Mouse (Mus musculus): ENCODE measurements at regions not wholly inside any gene's neighbourhood (a gene's known extent, or its start where the extent isn't known, plus 50 kb on each side); places are given as distances from the start of the nearest gene placed in this dataset.

GRCm38 (mm10) chr1:105168808-105169207 lies 187.7 kb downstream of the Rnf152 start:
- H3K4me2 ChIP-seq: no peak overlapping the region
- H3K27me3 ChIP-seq: no peaks in the 10 kb centered on the region
- no peak overlapping the region for H3K9ac ChIP-seq
- no peaks in the 10 kb centered on the region for H3K9me3 ChIP-seq
- WGBS: 91% methylated on average over 1 of the region's 1 CpGs
- no peak overlapping the region for H3K4me3 ChIP-seq (replicated peaks)
- no peaks in the 10 kb centered on the region for H3K4me1 ChIP-seq
- H3K36me3 ChIP-seq (replicated peaks): no peaks in the 10 kb centered on the region
- ATAC-seq (ENCODE audit: low FRiP score): no peak
- no peak overlapping the region for H3K27ac ChIP-seq

GRCm38 (mm10) chr1:105157459-105158124 lies 198.9 kb downstream of the Rnf152 start:
- Histone ChIP-seq H3K4me2 (no peak overlapping the region), H3K4me1 (no peaks in the 10 kb centered on the region), H3K9me3 (no peaks in the 10 kb centered on the region), H3K27ac (no peak overlapping the region), H3K27me3 (no peaks in the 10 kb centered on the region), H3K9ac (no peak overlapping the region), H3K36me3 (replicated peaks) (no peaks in the 10 kb centered on the region), H3K4me3 (replicated peaks) (no peak overlapping the region)
- 92% methylated on average over 2 of the region's 2 CpGs for WGBS
- ATAC-seq (ENCODE audit: low FRiP score): no peak

- H3K4me3 ChIP-seq (replicated peaks): no peak overlapping the region
- H3K4me2 ChIP-seq: no peak overlapping the region
- no peak overlapping the region for H3K9ac ChIP-seq
- no peaks in the 10 kb centered on the region for H3K27me3 ChIP-seq
- ATAC-seq (ENCODE audit: low FRiP score): no peak
- peaks cover 4% of the 10 kb centered on the region; the same call in 1 of the 2 replicates for H3K4me1 ChIP-seq
- no peak overlapping the region for H3K27ac ChIP-seq
- 84% methylated on average over 6 of the region's 6 CpGs for WGBS
- no peaks in the 10 kb centered on the region for H3K9me3 ChIP-seq
- H3K36me3 ChIP-seq (replicated peaks): no peaks in the 10 kb centered on the region
These were observed 204.2 kb downstream of the Rnf152 start for GRCm38 (mm10) chr1:105152175-105152828.

GRCm38 (mm10) chr1:105151466-105151846 lies 205.1 kb downstream of the Rnf152 start:
- no peak for ATAC-seq (ENCODE audit: low FRiP score)
- H3K36me3 ChIP-seq (replicated peaks): no peaks in the 10 kb centered on the region
- H3K9ac ChIP-seq: no peak overlapping the region
- H3K27me3 ChIP-seq: no peaks in the 10 kb centered on the region
- no peak overlapping the region for H3K4me2 ChIP-seq
- H3K9me3 ChIP-seq: no peaks in the 10 kb centered on the region
- WGBS: 48% methylated on average over 1 of the region's 1 CpGs
- H3K4me1 ChIP-seq: peaks cover 4% of the 10 kb centered on the region; the same call in 1 of the 2 replicates
- no peak overlapping the region for H3K27ac ChIP-seq
- no peak overlapping the region for H3K4me3 ChIP-seq (replicated peaks)

- peaks cover 4% of the 10 kb centered on the region; the same call in 1 of the 2 replicates for H3K4me1 ChIP-seq
- no peak overlapping the region for H3K9ac ChIP-seq
- no peak overlapping the region for H3K27ac ChIP-seq
- H3K4me3 ChIP-seq (replicated peaks): no peak overlapping the region
- H3K4me2 ChIP-seq: no peak overlapping the region
- H3K9me3 ChIP-seq: no peaks in the 10 kb centered on the region
- no peaks in the 10 kb centered on the region for H3K27me3 ChIP-seq
- ATAC-seq (ENCODE audit: low FRiP score): no peak
- H3K36me3 ChIP-seq (replicated peaks): no peaks in the 10 kb centered on the region
- WGBS: 86% methylated on average over 12 of the region's 12 CpGs
These were observed 205.7 kb downstream of the Rnf152 start for GRCm38 (mm10) chr1:105150624-105151465.

GRCm38 (mm10) chr1:105148792-105149191 lies 207.7 kb downstream of the Rnf152 start:
- Histone ChIP-seq H3K9ac (no peak overlapping the region), H3K4me1 (peaks cover 4% of the 10 kb centered on the region; the same call in 1 of the 2 replicates), H3K4me2 (no peak overlapping the region), H3K27me3 (no peaks in the 10 kb centered on the region), H3K36me3 (replicated peaks) (no peaks in the 10 kb centered on the region), H3K27ac (no peak overlapping the region), H3K4me3 (replicated peaks) (no peak overlapping the region), H3K9me3 (no peaks in the 10 kb centered on the region)
- WGBS: 89% methylated on average over 2 of the region's 2 CpGs
- no peak for ATAC-seq (ENCODE audit: low FRiP score)

GRCm38 (mm10) chr1:105148048-105148447 lies 208.5 kb downstream of the Rnf152 start:
- H3K4me1 ChIP-seq: peaks cover 4% of the 10 kb centered on the region; the same call in 1 of the 2 replicates
- H3K9me3 ChIP-seq: no peaks in the 10 kb centered on the region
- no peaks in the 10 kb centered on the region for H3K27me3 ChIP-seq
- no peak overlapping the region for H3K4me2 ChIP-seq
- no peak overlapping the region for H3K27ac ChIP-seq
- H3K4me3 ChIP-seq (replicated peaks): no peak overlapping the region
- no peaks in the 10 kb centered on the region for H3K36me3 ChIP-seq (replicated peaks)
- no peak for ATAC-seq (ENCODE audit: low FRiP score)
- no peak overlapping the region for H3K9ac ChIP-seq

GRCm38 (mm10) chr1:105123936-105124335 lies 232.6 kb downstream of the Rnf152 start:
- WGBS: 84% methylated on average over 4 of the region's 4 CpGs
- H3K27me3 ChIP-seq: no peaks in the 10 kb centered on the region
- H3K27ac ChIP-seq: no peak overlapping the region
- H3K4me3 ChIP-seq (replicated peaks): no peak overlapping the region
- no peak overlapping the region for H3K4me2 ChIP-seq
- no peaks in the 10 kb centered on the region for H3K4me1 ChIP-seq
- no peaks in the 10 kb centered on the region for H3K36me3 ChIP-seq (replicated peaks)
- no peaks in the 10 kb centered on the region for H3K9me3 ChIP-seq
- ATAC-seq (ENCODE audit: low FRiP score): no peak
- no peak overlapping the region for H3K9ac ChIP-seq

GRCm38 (mm10) chr1:105117888-105118287 lies 238.6 kb downstream of the Rnf152 start:
- no peaks in the 10 kb centered on the region for H3K4me1 ChIP-seq

GRCm38 (mm10) chr1:105116231-105116630 lies 240.3 kb downstream of the Rnf152 start:
- ATAC-seq (ENCODE audit: low FRiP score): no peak
- Histone ChIP-seq H3K4me1 (peaks cover 4% of the 10 kb centered on the region), H3K27me3 (no peaks in the 10 kb centered on the region), H3K4me3 (replicated peaks) (no peak overlapping the region), H3K27ac (no peak overlapping the region), H3K9me3 (no peaks in the 10 kb centered on the region), H3K36me3 (replicated peaks) (no peaks in the 10 kb centered on the region), H3K9ac (no peak overlapping the region), H3K4me2 (no peak overlapping the region)
- WGBS: 82% methylated on average over 3 of the region's 3 CpGs

More at GRCm38 (mm10) chr1:105117888-105118287, 238.6 kb downstream of the Rnf152 start:
- ATAC-seq (ENCODE audit: low FRiP score): no peak
- H3K9me3 ChIP-seq: no peaks in the 10 kb centered on the region
- no peak overlapping the region for H3K4me2 ChIP-seq
- H3K9ac ChIP-seq: no peak overlapping the region
- H3K27me3 ChIP-seq: no peaks in the 10 kb centered on the region
- no peaks in the 10 kb centered on the region for H3K36me3 ChIP-seq (replicated peaks)
- H3K4me3 ChIP-seq (replicated peaks): no peak overlapping the region
- WGBS: 88% methylated on average over 2 of the region's 2 CpGs
- no peak overlapping the region for H3K27ac ChIP-seq

- no peak overlapping the region for H3K27ac ChIP-seq
- H3K4me1 ChIP-seq: peaks cover 6% of the 10 kb centered on the region
- 84% methylated on average over 6 of the region's 6 CpGs for WGBS
- H3K4me2 ChIP-seq: no peak overlapping the region
- no peaks in the 10 kb centered on the region for H3K9me3 ChIP-seq
- H3K4me3 ChIP-seq (replicated peaks): no peak overlapping the region
- ATAC-seq (ENCODE audit: low FRiP score): no peak
- no peaks in the 10 kb centered on the region for H3K36me3 ChIP-seq (replicated peaks)
- no peak overlapping the region for H3K9ac ChIP-seq
- H3K27me3 ChIP-seq: no peaks in the 10 kb centered on the region
These were observed 241.1 kb downstream of the Rnf152 start for GRCm38 (mm10) chr1:105115391-105115790.

- Histone ChIP-seq H3K9me3 (no peaks in the 10 kb centered on the region), H3K4me3 (replicated peaks) (no peak overlapping the region), H3K9ac (no peak overlapping the region), H3K27me3 (no peaks in the 10 kb centered on the region), H3K27ac (no peak overlapping the region), H3K4me2 (no peak overlapping the region), H3K36me3 (replicated peaks) (no peaks in the 10 kb centered on the region), H3K4me1 (peaks cover 6% of the 10 kb centered on the region)
- ATAC-seq (ENCODE audit: low FRiP score): no peak
- WGBS: 93% methylated on average over 3 of the region's 3 CpGs
These were observed 241.7 kb downstream of the Rnf152 start for GRCm38 (mm10) chr1:105114835-105115234.

Measured in forebrain, embryonic 12.5 days (tissue).